ENCODE assay signal across 9 mouse cellular contexts in genomic region chr6:108662314-108663240, GRCm38 (mm10). TPM values are rescaled to one million over a fixed set of nuclear protein-coding genes. Genes with fewer than 3 reads are reported as not detected.
DNase-seq lines count a peak whose midpoint lies in the region; ATAC-seq and TF ChIP-seq lines count a peak whose summit lies in the region.
"Had no signal": no experiment of that assay in that cellular context is flagged by ENCODE, and none has a peak within 500 bp of the region (broad histone marks: within the 10 kb centered on the region; RNA-seq: fewer than 3 reads in every experiment).

No protein-coding gene starts in this region.

- H3K36me3 ChIP-seq in heart, postnatal 0 days (replicated peaks; ENCODE audit: control insufficient read depth, insufficient read depth, low read length) = peaks cover 27% of the 10 kb centered on the region
- H3K36me3 ChIP-seq in neural tube, embryonic 15.5 days = no peaks in the 10 kb centered on the region

- H3K4me1 ChIP-seq in lung, adult 2 months (ENCODE audit: control insufficient read depth, insufficient read depth, low read length) = peaks cover 9% of the 10 kb centered on the region
- H3K4me1 ChIP-seq in heart, postnatal 0 days (ENCODE audit: control insufficient read depth, insufficient read depth) = peaks cover 39% of the 10 kb centered on the region
- peaks cover 33% of the 10 kb centered on the region for H3K4me1 ChIP-seq in neural tube, embryonic 15.5 days

- TF ChIP-seq CTCF in lung, adult 2 months (IDR thresholded peaks at IDR 0.05; ENCODE audit: insufficient read depth, low read length) = no peak
- no peak for TF ChIP-seq CTCF in heart, postnatal 0 days (IDR thresholded peaks at IDR 0.05; ENCODE audit: low read depth)

- DNase-seq in cerebellum, adult 9-10 months = peak; percentile 54
- DNase-seq in cerebellum, postnatal 36 days = no peak
- no peak for DNase-seq in lung, adult 2 months
- DNase-seq in lung, postnatal 10 days = no peak
- no peak for DNase-seq in heart, postnatal 0 days (ENCODE audit: low spot score)
- no peak for DNase-seq in adrenal gland, postnatal 36 days
- DNase-seq in ovary, postnatal 10 days (ENCODE audit: low spot score) = no peak

- H3K4me3 ChIP-seq in lung, adult 2 months (replicated peaks; ENCODE audit: extremely low read depth, low read depth, low read length) = peak overlapping the region; percentile 40
- peak overlapping the region; percentile 71 for H3K4me3 ChIP-seq in heart, postnatal 0 days (ENCODE audit: low read depth, low read length)
- H3K4me3 ChIP-seq in neural tube, embryonic 15.5 days (replicated peaks) = peak overlapping the region; percentile 63; the same call in 1 of the 2 replicates

- H3K4me2 ChIP-seq in heart, postnatal 0 days (ENCODE audit: low read depth, low read length) = peak overlapping the region; percentile 73
- peak overlapping the region; percentile 93 for H3K4me2 ChIP-seq in neural tube, embryonic 15.5 days

- no peaks in the 10 kb centered on the region for H3K27me3 ChIP-seq in heart, postnatal 0 days (ENCODE audit: control insufficient read depth, insufficient read depth, low read length)
- H3K27me3 ChIP-seq in neural tube, embryonic 15.5 days (replicated peaks) = no peaks in the 10 kb centered on the region

- no peak for ATAC-seq in heart, postnatal 0 days (ENCODE audit: insufficient read depth, low read depth)
- no peak for ATAC-seq in neural tube, embryonic 15.5 days (ENCODE audit: low FRiP score)
- ATAC-seq: inflammation-experienced regulatory T-cells, adult 6 months had no signal

- WGBS in lung, adult 2 months = 59% methylated on average over 15 of the region's 15 CpGs
- WGBS in heart, postnatal 0 days = 50% methylated on average over 15 of the region's 15 CpGs
- WGBS in neural tube, embryonic 15.5 days = 53% methylated on average over 15 of the region's 15 CpGs

- no peak for TF ChIP-seq EP300 in heart, postnatal 0 days (IDR thresholded peaks at IDR 0.05; ENCODE audit: low read depth)

- peak overlapping the region; percentile 99; the same call in 1 of the 2 replicates for H3K27ac ChIP-seq in heart, postnatal 0 days (ENCODE audit: low read depth)
- no peak overlapping the region for H3K27ac ChIP-seq in neural tube, embryonic 15.5 days (replicated peaks)

- no peak for TF ChIP-seq POLR2A in lung, adult 2 months (IDR thresholded peaks at IDR 0.05; ENCODE audit: borderline replicate concordance, extremely low read depth, low read depth, low read length)

- H3K9me3 ChIP-seq in heart, postnatal 0 days (replicated peaks; ENCODE audit: control insufficient read depth, low read length) = no peaks in the 10 kb centered on the region
- no peaks in the 10 kb centered on the region for H3K9me3 ChIP-seq in neural tube, embryonic 15.5 days (replicated peaks)

- H3K9ac ChIP-seq in heart, postnatal 0 days (replicated peaks; ENCODE audit: low read depth, low read length) = peak overlapping the region; percentile 70
- no peak overlapping the region; the same call in 1 of the 2 replicates for H3K9ac ChIP-seq in neural tube, embryonic 15.5 days (replicated peaks)

RNA-seq across cellular contexts. Expression of gene Bhlhe40, which starts 2.1 kb away (rescaled TPM):
- 14.6 and 14.9 TPM in 2 replicates for polyA plus RNA-seq in lung, adult 2 months (2012; rRNA removed)
- total RNA-seq in heart, postnatal 0 days (2014; rRNA removed; ENCODE audit: low replicate concordance) = 11.8 and 17.0 TPM in 2 replicates
- polyA plus RNA-seq in heart, postnatal 0 days (2015; fragmentation: Nextera tagmentation; extraction: Ambion mirVana) = 19.5 and 19.7 TPM in 2 replicates
- 5.3 and 8.5 TPM in 2 replicates for polyA plus RNA-seq in neural tube, embryonic 15.5 days (2015; fragmentation: Nextera tagmentation; extraction: Ambion mirVana)
- 100 to 1,000 TPM; 116 to 118 TPM for total RNA-seq in adrenal gland, postnatal 36 days (2021)
